Mouse (Mus musculus): Measurements from ENCODE around the gene 1700021F07Rik. TPM values are rescaled to one million over a fixed set of nuclear protein-coding genes. Genes with fewer than 3 reads are reported as not detected.

The 1700021F07Rik gene
- polyA plus RNA-seq, 1 experiment, result not detected

- no peak for TF ChIP-seq POLR2A (IDR thresholded peaks at IDR 0.05; ENCODE audit: borderline replicate concordance, insufficient read depth, low read length)
- no peak for TF ChIP-seq CTCF (IDR thresholded peaks at IDR 0.05; ENCODE audit: borderline replicate concordance, insufficient read depth, low read depth, low read length)
- Histone ChIP-seq H3K27ac (ENCODE audit: insufficient read depth, low read length) (no peak overlapping the region), H3K27me3 (ENCODE audit: control insufficient read depth, insufficient read depth, low read length) (no peaks in the 10 kb centered on the region), H3K4me1 (ENCODE audit: control insufficient read depth, insufficient read depth, low read length) (no peaks in the 10 kb centered on the region), H3K4me3 (replicated peaks; ENCODE audit: insufficient read depth, low read depth, low read length) (no peak overlapping the region)
- WGBS, result 55% methylated on average over 9 of the region's 9 CpGs
- no peak for DNase-seq
Observed at GRCm38 (mm10) chr2:173564179-173564578, 41.8 kb downstream of the 1700021F07Rik start.

Other genes with a start within 250 kb of the 1700021F07Rik start
- gene Pmepa1, start 246.1 kb upstream of the 1700021F07Rik start, polyA plus RNA-seq (2012; rRNA removed), result 22.0 and 24.1 TPM in 2 replicates
- not detected in 2 replicates for gene Ankrd60, start 55.8 kb downstream of the 1700021F07Rik start, polyA plus RNA-seq (2012; rRNA removed)
- 20.1 and 21.6 TPM in 2 replicates for gene Rab22a, start 137.2 kb downstream of the 1700021F07Rik start, polyA plus RNA-seq (2012; rRNA removed)
- not detected in 2 replicates for gene 1700010B08Rik, start 196.8 kb downstream of the 1700021F07Rik start, polyA plus RNA-seq (2012; rRNA removed)
- gene Vapb, start 214.9 kb downstream of the 1700021F07Rik start, polyA plus RNA-seq (2012; rRNA removed), result 58.5 and 70.6 TPM in 2 replicates